Mouse (Mus musculus) lung, adult 2 months (tissue): ENCODE data around the gene Btbd35f1.
"Not testable (repeated sequence)": the region's sequence is repeated elsewhere in the genome, so short reads cannot be mapped to it uniquely, and the experiment has no call there.

Experiments
- CTCF ChIP-seq: fragments of 200-500 bp; IDR thresholded peaks from 2 replicates; pipeline ENCODE4 v1.5.1; 2011; ENCODE audit warnings: mild to moderate bottlenecking, low read length, control low read depth; ENCODE audit not compliant: insufficient read depth
- POLR2A ChIP-seq: fragments of 200-500 bp; IDR thresholded peaks from 2 replicates; pipeline ENCODE4 v1.6.1; 2011; ENCODE audit warnings: low read depth, mild to moderate bottlenecking, control low read depth, low read length, borderline replicate concordance; ENCODE audit errors: extremely low read depth

DNA sequence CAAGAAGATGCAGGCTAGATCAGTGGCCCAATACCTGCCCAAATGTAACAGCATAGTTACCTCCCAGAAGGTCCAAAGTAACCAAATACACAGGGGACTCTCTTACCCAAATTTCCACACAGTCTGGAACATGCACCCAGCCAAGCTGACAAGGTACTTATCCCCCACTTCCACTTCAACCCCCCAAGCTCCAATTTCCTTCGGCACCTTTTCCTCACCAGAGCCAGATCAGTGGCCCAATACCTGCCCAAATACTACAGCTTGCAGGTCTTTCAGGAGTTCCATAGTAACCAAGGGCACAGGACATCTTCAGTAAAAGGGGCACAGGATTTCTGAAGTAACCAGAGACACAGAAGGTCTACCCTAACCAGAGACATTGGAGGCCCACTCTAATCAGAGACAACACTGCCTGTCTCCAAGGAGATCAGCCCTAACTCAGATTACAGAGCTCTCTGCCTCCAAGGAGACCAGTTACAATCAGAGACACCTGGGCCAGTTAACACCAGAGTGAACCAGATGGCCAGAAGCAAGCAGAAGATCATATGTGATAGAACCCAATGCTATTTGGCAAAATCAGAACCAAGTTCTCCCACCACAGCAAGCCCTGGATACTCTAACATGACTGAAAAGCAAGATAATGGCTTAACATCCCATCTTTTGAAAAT is 31.2 kb downstream of the Btbd35f1 start:
- TF ChIP-seq POLR2A, CTCF: not testable (repeated sequence)
